8 mouse cellular contexts compared by ENCODE assay signal in the genomic region with DNA sequence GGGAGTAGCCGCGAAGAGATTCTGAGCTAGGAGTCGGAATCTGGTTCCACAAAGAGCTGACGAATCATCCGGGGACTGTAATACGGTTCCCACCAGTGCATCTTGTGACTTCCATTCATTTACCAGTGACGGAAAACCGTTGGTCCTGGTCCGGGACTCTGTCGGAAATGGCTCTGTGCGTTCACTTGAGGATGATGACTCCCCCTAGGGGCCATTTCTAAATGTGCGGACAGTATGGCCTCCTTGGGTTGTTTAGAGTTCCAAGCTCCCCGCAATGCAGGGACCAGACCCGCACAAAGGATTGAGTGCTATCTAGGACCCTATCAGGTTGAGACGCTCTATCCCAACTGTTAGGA. TPM values are rescaled to one million over a fixed set of nuclear protein-coding genes. Genes with fewer than 3 reads are reported as not detected.
DNase-seq lines count a peak whose midpoint lies in the region; ATAC-seq and TF ChIP-seq lines count a peak whose summit lies in the region.

A gene (minus strand): TSS at position 155 of the 356 bp plus-strand sequence.

- DNase-seq in A20 (ENCODE audit: low read depth, low spot score), result peak; percentile 93
- peak; percentile 61 for DNase-seq in adrenal gland, postnatal 25 days
- peak in 1 of 2 experiments; percentile 79 for DNase-seq in heart, adult 2 months
- peak; percentile 88 for DNase-seq in kidney, adult 2 months
- DNase-seq in midbrain, embryonic 14.5 days, result peak; percentile 94
- peak; percentile 72 to 86 for DNase-seq in spleen, postnatal 10 days (ENCODE audit: low spot score in 2 of 2)

- peak; percentile 67 for TF ChIP-seq CTCF in heart, adult 2 months (IDR thresholded peaks at IDR 0.05)
- peak; percentile 67 for TF ChIP-seq CTCF in kidney, adult 2 months (conservative IDR thresholded peaks at IDR 0.05; ENCODE audit: insufficient read depth, insufficient read length, low read depth, low read length)

- peaks cover 17% of the 10 kb centered on the region for H3K36me3 ChIP-seq in embryonic facial prominence, embryonic 12.5 days
- no peaks in the 10 kb centered on the region for H3K36me3 ChIP-seq in heart, adult 2 months (ENCODE audit: control insufficient read depth, insufficient read depth, low read length)
- H3K36me3 ChIP-seq in kidney, adult 2 months (ENCODE audit: control insufficient read depth, insufficient read depth, low read length), result no peaks in the 10 kb centered on the region
- peaks cover 14% of the 10 kb centered on the region for H3K36me3 ChIP-seq in limb, embryonic 12.5 days
- H3K36me3 ChIP-seq in midbrain, embryonic 14.5 days (ENCODE audit: control insufficient read depth, insufficient read depth, low read length), result peaks cover 14% of the 10 kb centered on the region

- WGBS in embryonic facial prominence, embryonic 12.5 days, result under 1% methylated on average over 15 of the region's 15 CpGs
- 1% methylated on average over 15 of the region's 15 CpGs for WGBS in heart, adult 2 months
- WGBS in kidney, adult 2 months, result 1% methylated on average over 15 of the region's 15 CpGs
- WGBS in limb, embryonic 12.5 days, result under 1% methylated on average over 15 of the region's 15 CpGs
- under 1% methylated on average over 15 of the region's 15 CpGs for WGBS in midbrain, embryonic 14.5 days

- no peaks in the 10 kb centered on the region for H3K27me3 ChIP-seq in embryonic facial prominence, embryonic 12.5 days
- H3K27me3 ChIP-seq in heart, adult 2 months (ENCODE audit: control insufficient read depth, insufficient read depth, low read length), result no peaks in the 10 kb centered on the region
- H3K27me3 ChIP-seq in kidney, adult 2 months (replicated peaks; ENCODE audit: control insufficient read depth, insufficient read depth, low read length), result no peaks in the 10 kb centered on the region
- H3K27me3 ChIP-seq in limb, embryonic 12.5 days, result no peaks in the 10 kb centered on the region
- H3K27me3 ChIP-seq in midbrain, embryonic 14.5 days (ENCODE audit: control insufficient read depth, insufficient read depth, low read length), result no peaks in the 10 kb centered on the region

- intact Hi-C loops in heart, adult 2 months (cut with DNase I), result loop anchor here (2.0 kb wide), 1 partner anchor 95 kb away; no protein-coding TSS in a partner anchor

- H3K27ac ChIP-seq in embryonic facial prominence, embryonic 12.5 days, result peak within 1 kb of the TSS; percentile 97
- H3K27ac ChIP-seq in heart, adult 2 months, result peak within 1 kb of the TSS; percentile 97
- peak within 1 kb of the TSS; percentile 86 for H3K27ac ChIP-seq in kidney, adult 2 months (ENCODE audit: insufficient read depth, low read depth, low read length)
- peak within 1 kb of the TSS; percentile 98 for H3K27ac ChIP-seq in limb, embryonic 12.5 days
- H3K27ac ChIP-seq in midbrain, embryonic 14.5 days (replicated peaks; ENCODE audit: low read depth, low read length), result peak within 1 kb of the TSS; percentile 98

- peaks cover 6% of the 10 kb centered on the region; the same call in 1 of the 2 replicates for H3K4me1 ChIP-seq in embryonic facial prominence, embryonic 12.5 days
- peaks cover 1% of the 10 kb centered on the region; the same call in 1 of the 2 replicates for H3K4me1 ChIP-seq in heart, adult 2 months (ENCODE audit: control insufficient read depth, insufficient read depth, low read length)
- 0 out of 2 replicates have a peak, but pooled peaks cover 4% of the 10 kb centered on the region for H3K4me1 ChIP-seq in kidney, adult 2 months (ENCODE audit: control insufficient read depth, insufficient read depth, low read length)
- peaks cover 14% of the 10 kb centered on the region for H3K4me1 ChIP-seq in limb, embryonic 12.5 days (replicated peaks)
- peaks cover 11% of the 10 kb centered on the region for H3K4me1 ChIP-seq in midbrain, embryonic 14.5 days (ENCODE audit: control insufficient read depth, insufficient read depth, low read length)

- peak; percentile 61 for ATAC-seq in embryonic facial prominence, embryonic 12.5 days (ENCODE audit: insufficient number of reproducible peaks, insufficient read depth, low FRiP score, low TSS enrichment)
- peak; percentile 56 for ATAC-seq in limb, embryonic 12.5 days (ENCODE audit: insufficient number of reproducible peaks, insufficient read depth, low FRiP score, low TSS enrichment, low read depth)
- ATAC-seq in midbrain, embryonic 14.5 days (ENCODE audit: low FRiP score, low TSS enrichment), result peak; percentile 81

- TF ChIP-seq EP300 in heart, adult 2 months (IDR thresholded peaks at IDR 0.05; ENCODE audit: insufficient read depth, low read depth, low read length), result no peak

- no peaks in the 10 kb centered on the region for H3K79me2 ChIP-seq in heart, adult 2 months (replicated peaks; ENCODE audit: control insufficient read depth, insufficient read depth, low read length)

- peak within 1 kb of the TSS; percentile 85 for H3K9ac ChIP-seq in embryonic facial prominence, embryonic 12.5 days
- H3K9ac ChIP-seq in heart, adult 2 months (ENCODE audit: low read depth, low read length), result peak within 1 kb of the TSS; percentile 90
- H3K9ac ChIP-seq in limb, embryonic 12.5 days (replicated peaks), result peak within 1 kb of the TSS; percentile 86
- peak within 1 kb of the TSS; percentile 83 for H3K9ac ChIP-seq in midbrain, embryonic 14.5 days (replicated peaks; ENCODE audit: low read length)

- TF ChIP-seq POLR2A in heart, adult 2 months (IDR thresholded peaks at IDR 0.05; ENCODE audit: insufficient read depth, low read depth, low read length), result no peak
- no peak for TF ChIP-seq POLR2A in kidney, adult 2 months (IDR thresholded peaks at IDR 0.05; ENCODE audit: low read depth, low read length)

- H3K9me3 ChIP-seq in embryonic facial prominence, embryonic 12.5 days, result no peaks in the 10 kb centered on the region
- H3K9me3 ChIP-seq in limb, embryonic 12.5 days, result no peaks in the 10 kb centered on the region
- no peaks in the 10 kb centered on the region for H3K9me3 ChIP-seq in midbrain, embryonic 14.5 days (ENCODE audit: control insufficient read depth, low read length)

- H3K4me3 ChIP-seq in embryonic facial prominence, embryonic 12.5 days, result peak within 1 kb of the TSS; percentile 59
- peak within 1 kb of the TSS; percentile 94 for H3K4me3 ChIP-seq in heart, adult 2 months
- peak within 1 kb of the TSS; percentile 84 for H3K4me3 ChIP-seq in kidney, adult 2 months (ENCODE audit: insufficient read depth, low read depth, low read length)
- peak within 1 kb of the TSS; percentile 64 for H3K4me3 ChIP-seq in limb, embryonic 12.5 days (replicated peaks)
- H3K4me3 ChIP-seq in midbrain, embryonic 14.5 days (replicated peaks; ENCODE audit: low read depth, low read length), result peak within 1 kb of the TSS; percentile 53

- peak within 1 kb of the TSS; percentile 67 for H3K4me2 ChIP-seq in embryonic facial prominence, embryonic 12.5 days (replicated peaks)
- H3K4me2 ChIP-seq in limb, embryonic 12.5 days, result peak within 1 kb of the TSS; percentile 83
- H3K4me2 ChIP-seq in midbrain, embryonic 14.5 days (ENCODE audit: low read length), result peak within 1 kb of the TSS; percentile 80

RNA-seq across cellular contexts. Expression of the gene that starts here (rescaled TPM):
- total RNA-seq in adrenal gland, postnatal 25 days (2021), result 74.5 and 74.7 TPM in 2 replicates
- polyA plus RNA-seq in embryonic facial prominence, embryonic 12.5 days (2016; fragmentation: Nextera tagmentation; extraction: Ambion mirVana), result 100 and 102 TPM in 2 replicates
- total RNA-seq in heart, adult 2 months (2021), result 10 to 100 TPM; 62.1 to 72.9 TPM
- polyA plus RNA-seq in heart, adult 2 months (2012; rRNA removed), result 153 and 155 TPM in 2 replicates
- 144 and 157 TPM in 2 replicates for polyA plus RNA-seq in kidney, adult 2 months (2012; rRNA removed)
- 78.2 and 83.4 TPM in 2 replicates for polyA plus RNA-seq in limb, embryonic 12.5 days (2016; fragmentation: Nextera tagmentation; extraction: Ambion mirVana)
- 104 and 145 TPM in 2 replicates for polyA plus RNA-seq in midbrain, embryonic 14.5 days (2014; fragmentation: Nextera tagmentation; extraction: Ambion mirVana)
